Mouse (Mus musculus): ENCODE results near the gene Mesp1.

- TF ChIP-seq CTCF (IDR thresholded peaks at IDR 0.05; ENCODE audit: low read depth) (no peak), EP300 (IDR thresholded peaks at IDR 0.05; ENCODE audit: low read depth) (no peak)
Observed at GRCm38 (mm10) chr7:79758176-79758575, 35.4 kb downstream of the Mesp1 start.

Measured in liver, embryonic 14.5 days (tissue).